Mouse (Mus musculus) stomach, embryonic 16.5 days (tissue): ENCODE data around the gene Adamts13. TPM values are rescaled to one million over a fixed set of nuclear protein-coding genes. Genes with fewer than 3 reads are reported as not detected.

Source experiments
- ATAC-seq: fragments of 200-750 bp; cut with Nextera tagmentation; 2 replicates; pipeline ENCODE4 v1.8.0; 2017; ENCODE audit warnings: moderate number of reproducible peaks, moderate TSS enrichment; ENCODE audit not compliant: insufficient read depth, low FRiP score
- H3K27ac ChIP-seq: fragments of 300-500 bp; sonication (generic); 2 replicates; pipeline ENCODE4 v1.5.1; 2014; ENCODE audit warnings: low read length
- H3K27me3 ChIP-seq: fragments of 300-500 bp; sonication (generic); 2 replicates; pipeline ENCODE4 v1.6.1; 2014; ENCODE audit warnings: low read length, control low read depth, mixed read lengths; ENCODE audit not compliant: control insufficient read depth, insufficient read depth
- H3K36me3 ChIP-seq: fragments of 300-500 bp; sonication (generic); 2 replicates; pipeline ENCODE4 v1.6.1; 2014; ENCODE audit warnings: low read length; ENCODE audit not compliant: control insufficient read depth, insufficient read depth
- H3K4me1 ChIP-seq: fragments of 300-500 bp; sonication (generic); 2 replicates; pipeline ENCODE4 v1.6.1; 2014; ENCODE audit warnings: low read length, control low read depth, mixed read lengths; ENCODE audit not compliant: control insufficient read depth, insufficient read depth
- H3K4me2 ChIP-seq: fragments of 300-500 bp; sonication (generic); 2 replicates; pipeline ENCODE4 v1.6.1; 2014; ENCODE audit warnings: low read depth, low read length, mixed read lengths
- H3K4me3 ChIP-seq: fragments of 300-500 bp; sonication (generic); replicated peaks from 2 replicates; pipeline ENCODE4 v1.5.1; 2014; ENCODE audit warnings: mild to moderate bottlenecking, low read length
- H3K9ac ChIP-seq: fragments of 300-500 bp; sonication (generic); 2 replicates; pipeline ENCODE4 v1.6.1; 2014; ENCODE audit warnings: low read length
- H3K9me3 ChIP-seq: fragments of 300-500 bp; sonication (generic); replicated peaks from 2 replicates; pipeline ENCODE4 v1.6.1; 2016; ENCODE audit warnings: low read length, control low read depth; ENCODE audit not compliant: control insufficient read depth
- WGBS: fragments of 180-500 bp; shearing (Covaris S2); extraction: QIAGEN DNeasy Blood & Tissue Kit; methylation state at CpG from one replicate; pipeline ENCODE4 v1.1.7; 2014; 5-methylcytosine and 5-hydroxymethylcytosine counted together
- polyA plus RNA-seq: library from polyadenylated mRNA; unstranded; fragments of >200 nt; fragmentation: Nextera tagmentation; extraction: Ambion mirVana; gene quantifications from 2 replicates; pipeline ENCODE4 v1.2.1, GENCODE M21; 2015

Adamts13 gene
- polyA plus RNA-seq, 1 experiment from 2014 or later: 0.21 TPM

GRCm38 (mm10) chr2:27038596-27038995, 65.4 kb downstream of the Adamts13 start:
- WGBS: 0% methylated on average over 3 of the region's 3 CpGs
- no peak for ATAC-seq

GRCm38 (mm10) chr2:27039286-27039685, 66.1 kb downstream of the Adamts13 start:
- H3K4me1 ChIP-seq: no peaks in the 10 kb centered on the region
- no peaks in the 10 kb centered on the region for H3K27me3 ChIP-seq
- ATAC-seq: no peak
- no peaks in the 10 kb centered on the region for H3K9me3 ChIP-seq
- H3K36me3 ChIP-seq: no peaks in the 10 kb centered on the region
- H3K4me3 ChIP-seq: no peak overlapping the region
- no peak overlapping the region for H3K4me2 ChIP-seq
- H3K27ac ChIP-seq: no peak overlapping the region
- 21% methylated on average over 1 of the region's 1 CpGs for WGBS
- H3K9ac ChIP-seq: no peak overlapping the region

More at GRCm38 (mm10) chr2:27038596-27038995, 65.4 kb downstream of the Adamts13 start:
- no peaks in the 10 kb centered on the region for H3K27me3 ChIP-seq
- no peak overlapping the region for H3K4me2 ChIP-seq
- no peaks in the 10 kb centered on the region for H3K9me3 ChIP-seq
- no peak overlapping the region for H3K27ac ChIP-seq
- H3K9ac ChIP-seq: no peak overlapping the region
- no peaks in the 10 kb centered on the region for H3K4me1 ChIP-seq
- no peaks in the 10 kb centered on the region for H3K36me3 ChIP-seq
- no peak overlapping the region for H3K4me3 ChIP-seq

- Histone ChIP-seq H3K27ac (no peak overlapping the region), H3K9ac (no peak overlapping the region), H3K4me1 (no peaks in the 10 kb centered on the region; the same call in 1 of the 2 replicates), H3K4me3 (no peak overlapping the region), H3K9me3 (no peaks in the 10 kb centered on the region), H3K4me2 (no peak overlapping the region), H3K36me3 (no peaks in the 10 kb centered on the region), H3K27me3 (no peaks in the 10 kb centered on the region)
- no peak for ATAC-seq
- 69% methylated on average over 8 of the region's 8 CpGs for whole genome bisulfite sequencing
Measured at GRCm38 (mm10) chr2:27042131-27042844, 69.1 kb downstream of the Adamts13 start.

- 32% methylated on average over 3 of the region's 3 CpGs for WGBS
- H3K27me3 ChIP-seq: no peaks in the 10 kb centered on the region
- H3K4me3 ChIP-seq: no peak overlapping the region
- peak; percentile 65; the same call in 1 of the 2 replicates for ATAC-seq
- H3K27ac ChIP-seq: no peak overlapping the region
- H3K36me3 ChIP-seq: no peaks in the 10 kb centered on the region
- no peak overlapping the region for H3K4me2 ChIP-seq
- no peaks in the 10 kb centered on the region; the same call in 1 of the 2 replicates for H3K4me1 ChIP-seq
- H3K9me3 ChIP-seq: no peaks in the 10 kb centered on the region
- no peak overlapping the region for H3K9ac ChIP-seq
Measured at GRCm38 (mm10) chr2:27043461-27043860, 70.2 kb downstream of the Adamts13 start.

GRCm38 (mm10) chr2:27044166-27044565, 71.0 kb downstream of the Adamts13 start:
- H3K4me3 ChIP-seq: no peak overlapping the region
- H3K4me2 ChIP-seq: no peak overlapping the region
- no peak for ATAC-seq
- H3K27ac ChIP-seq: no peak overlapping the region
- H3K9ac ChIP-seq: peak overlapping the region; percentile 25; the same call in 1 of the 2 replicates
- H3K9me3 ChIP-seq: no peaks in the 10 kb centered on the region
- 77% methylated on average over 4 of the region's 4 CpGs for WGBS
- no peaks in the 10 kb centered on the region; the same call in 1 of the 2 replicates for H3K4me1 ChIP-seq
- no peaks in the 10 kb centered on the region for H3K36me3 ChIP-seq
- no peaks in the 10 kb centered on the region for H3K27me3 ChIP-seq

DNA sequence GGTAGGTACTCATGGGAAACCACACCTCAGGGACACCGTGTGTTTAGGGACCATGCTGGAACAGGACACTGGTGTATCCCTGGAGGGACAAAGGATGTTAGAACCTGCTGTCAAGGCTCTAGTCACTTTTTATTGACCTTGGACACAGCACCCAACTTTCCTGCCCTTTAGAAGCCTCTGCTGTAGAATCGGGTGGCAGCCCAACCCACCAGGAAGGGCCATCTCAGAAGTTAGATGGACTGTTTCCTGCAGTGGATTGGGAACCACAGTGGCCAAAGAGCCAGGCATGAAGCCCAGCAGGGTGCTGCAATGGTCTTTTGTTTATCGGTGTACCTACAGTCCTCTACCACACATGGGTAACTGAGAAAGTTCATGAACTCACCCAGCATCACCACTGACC, 71.4 kb downstream of the Adamts13 start:
- Histone ChIP-seq H3K27me3 (no peaks in the 10 kb centered on the region), H3K4me3 (no peak overlapping the region), H3K9me3 (no peaks in the 10 kb centered on the region), H3K9ac (no peak overlapping the region), H3K27ac (no peak overlapping the region), H3K4me2 (no peak overlapping the region), H3K4me1 (no peaks in the 10 kb centered on the region; the same call in 1 of the 2 replicates), H3K36me3 (no peaks in the 10 kb centered on the region)
- no peak for ATAC-seq
- 77% methylated on average over 3 of the region's 3 CpGs for WGBS

DNA sequence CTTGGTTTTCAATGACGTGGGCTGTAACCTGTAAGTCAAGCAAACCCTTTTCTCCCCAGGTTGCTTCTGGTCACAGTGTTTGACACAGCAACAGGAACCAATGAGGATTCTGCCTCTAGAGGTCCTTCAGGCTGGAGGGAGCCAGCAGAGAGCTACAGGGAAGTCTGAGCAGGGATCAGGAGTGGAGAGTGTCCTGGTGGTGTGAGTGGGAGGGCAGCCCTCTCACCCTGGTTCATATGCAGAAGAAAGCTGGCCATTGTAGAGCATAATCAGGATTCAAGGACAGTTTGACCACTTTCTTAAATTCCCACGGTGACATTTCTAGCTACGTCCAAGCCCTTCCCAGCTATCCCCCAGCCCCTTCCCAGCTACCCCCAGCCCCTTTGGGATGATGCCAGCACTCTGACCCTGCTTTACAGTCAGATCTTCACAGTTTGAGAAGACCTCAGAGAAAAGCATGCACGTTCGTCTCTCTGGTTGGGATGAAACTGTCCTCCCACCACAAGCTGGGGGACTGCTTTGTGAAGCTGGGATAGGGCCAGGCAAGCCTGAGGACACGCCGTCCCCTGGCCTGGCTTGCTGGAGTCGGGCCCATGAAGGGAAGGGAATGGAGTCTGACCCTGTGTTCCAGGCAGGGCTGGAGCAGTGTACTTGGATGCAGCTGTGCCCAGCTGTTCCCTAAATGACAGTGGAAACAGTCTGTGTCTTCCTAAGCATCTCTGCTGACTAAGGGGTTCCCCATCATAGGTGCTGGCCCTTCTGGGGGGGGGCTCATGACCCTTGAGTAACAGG, 73.0 kb downstream of the Adamts13 start:
- H3K4me1 ChIP-seq: no peaks in the 10 kb centered on the region; the same call in 1 of the 2 replicates
- ATAC-seq: peak; percentile 84
- H3K27ac ChIP-seq: peak overlapping the region; percentile 81

DNA sequence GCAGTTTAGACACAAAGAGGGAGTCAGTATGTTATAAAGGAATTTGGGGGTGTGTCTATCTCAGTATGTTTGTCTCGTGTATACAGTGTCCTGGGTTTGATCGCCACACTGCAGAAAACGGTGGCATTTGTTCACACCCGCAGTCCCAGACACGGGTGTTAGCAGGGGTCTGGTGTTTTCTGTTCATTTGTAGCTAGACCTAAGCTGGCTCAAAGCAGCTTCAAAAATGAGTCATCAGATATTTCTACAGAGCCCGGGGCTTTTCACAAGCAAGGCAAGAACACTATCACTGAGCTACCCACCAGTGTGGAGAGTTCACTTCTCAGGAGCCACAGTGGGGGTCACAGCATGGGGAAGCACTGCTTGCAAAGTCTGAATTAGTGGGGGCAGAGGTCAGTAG, 76.2 kb downstream of the Adamts13 start:
- no peak for ATAC-seq
- no peaks in the 10 kb centered on the region for H3K9me3 ChIP-seq
- no peak overlapping the region for H3K9ac ChIP-seq
- H3K36me3 ChIP-seq: no peaks in the 10 kb centered on the region
- H3K27ac ChIP-seq: no peak overlapping the region
- no peak overlapping the region for H3K4me3 ChIP-seq
- H3K4me1 ChIP-seq: no peaks in the 10 kb centered on the region; the same call in 1 of the 2 replicates
- WGBS: 46% methylated on average over 6 of the region's 6 CpGs
- H3K4me2 ChIP-seq: no peak overlapping the region
- H3K27me3 ChIP-seq: no peaks in the 10 kb centered on the region

More for the DNA sequence above, 73.0 kb downstream of the Adamts13 start:
- no peaks in the 10 kb centered on the region for H3K9me3 ChIP-seq
- no peaks in the 10 kb centered on the region for H3K27me3 ChIP-seq
- no peak overlapping the region for H3K4me3 ChIP-seq
- no peak overlapping the region for H3K4me2 ChIP-seq
- no peaks in the 10 kb centered on the region for H3K36me3 ChIP-seq
- no peak overlapping the region for H3K9ac ChIP-seq
- 40% methylated on average over 8 of the region's 8 CpGs for WGBS

DNA sequence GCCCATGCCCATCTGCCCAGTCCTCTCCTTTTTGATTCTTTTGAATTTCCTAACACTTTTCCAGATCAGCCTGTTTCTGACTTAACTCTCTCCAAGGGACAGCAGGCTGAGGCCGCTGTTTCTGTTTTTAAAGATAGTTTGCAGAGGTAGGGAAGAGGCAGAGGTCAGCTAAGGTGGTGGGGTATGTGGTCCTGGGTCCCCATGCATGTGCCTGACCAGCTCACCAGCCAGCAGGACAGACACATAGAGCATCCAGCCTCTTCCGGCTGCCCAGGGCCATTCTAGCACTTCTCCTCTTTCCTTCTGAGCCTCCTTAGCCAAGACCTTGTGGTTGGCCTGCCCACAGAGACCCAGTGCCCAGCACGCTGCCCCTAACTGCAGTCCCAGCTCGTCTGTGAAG, 85.0 kb downstream of the Adamts13 start:
- Histone ChIP-seq H3K36me3 (no peaks in the 10 kb centered on the region), H3K27ac (no peak overlapping the region), H3K4me3 (no peak overlapping the region), H3K9ac (0 out of 2 replicates have a peak overlapping the region, but pooled peaks have one; percentile 43), H3K4me2 (peak overlapping the region; percentile 18; the same call in 1 of the 2 replicates), H3K4me1 (peaks cover 14% of the 10 kb centered on the region; the same call in 1 of the 2 replicates), H3K9me3 (no peaks in the 10 kb centered on the region), H3K27me3 (no peaks in the 10 kb centered on the region)
- 39% methylated on average over 4 of the region's 4 CpGs for WGBS
- no peak for ATAC-seq
